Mouse (Mus musculus): ENCODE results near the gene Copz2.

The Copz2 gene

GRCm38 (mm10) chr11:96872441-96873379 lies 23.0 kb downstream of the Copz2 start:
- DNase-seq = no peak

- DNase-seq = no peak
Observed at GRCm38 (mm10) chr11:96873601-96874140, 24.0 kb downstream of the Copz2 start.

DNA sequence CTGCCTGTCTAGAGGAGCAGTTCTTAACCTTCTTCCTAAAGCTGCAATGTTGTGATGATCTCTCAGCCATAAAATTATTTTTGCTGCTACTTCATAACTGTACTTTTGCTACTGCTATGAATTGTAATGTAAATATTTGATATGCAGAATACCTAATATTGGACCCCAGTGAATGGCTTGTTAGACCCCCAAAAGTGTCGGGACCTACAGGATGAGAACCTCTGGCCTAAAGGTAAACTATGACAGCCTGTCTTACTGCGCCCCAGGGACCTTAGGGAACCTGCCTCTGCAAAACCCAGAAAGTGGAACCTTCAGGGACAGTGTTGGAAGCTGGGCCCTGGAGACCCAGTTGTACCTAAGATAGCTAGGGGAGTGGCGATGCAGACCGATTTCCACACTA lies 25.6 kb downstream of the Copz2 start:
- DNase-seq = no peak

- peak; percentile 60 for DNase-seq
Observed at GRCm38 (mm10) chr11:96875745-96876144, 26.1 kb downstream of the Copz2 start.

GRCm38 (mm10) chr11:96876300-96877040 lies 26.8 kb downstream of the Copz2 start:
- DNase-seq = no peak

DNA sequence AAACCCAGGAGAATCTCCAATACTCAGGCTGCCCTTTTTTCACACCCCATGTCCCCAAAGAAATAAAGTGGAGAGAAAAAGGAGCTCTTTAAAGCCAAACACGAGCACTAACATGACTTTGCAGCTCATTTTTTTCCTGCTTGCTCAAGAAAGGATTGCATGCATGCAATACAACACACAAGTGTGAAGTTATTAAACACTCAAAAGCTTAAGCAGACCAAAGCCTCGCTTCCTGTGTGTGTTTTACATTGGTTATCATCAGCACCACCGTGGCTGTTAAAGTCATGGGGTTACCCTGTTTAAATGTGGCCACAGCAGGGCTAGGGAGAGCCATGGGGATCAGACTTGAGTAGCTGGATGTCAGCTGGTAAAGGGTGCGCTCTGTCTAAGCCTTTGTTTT lies 27.4 kb downstream of the Copz2 start:
- DNase-seq = no peak

GRCm38 (mm10) chr11:96878715-96879114 lies 29.0 kb downstream of the Copz2 start:
- DNase-seq = no peak

DNA sequence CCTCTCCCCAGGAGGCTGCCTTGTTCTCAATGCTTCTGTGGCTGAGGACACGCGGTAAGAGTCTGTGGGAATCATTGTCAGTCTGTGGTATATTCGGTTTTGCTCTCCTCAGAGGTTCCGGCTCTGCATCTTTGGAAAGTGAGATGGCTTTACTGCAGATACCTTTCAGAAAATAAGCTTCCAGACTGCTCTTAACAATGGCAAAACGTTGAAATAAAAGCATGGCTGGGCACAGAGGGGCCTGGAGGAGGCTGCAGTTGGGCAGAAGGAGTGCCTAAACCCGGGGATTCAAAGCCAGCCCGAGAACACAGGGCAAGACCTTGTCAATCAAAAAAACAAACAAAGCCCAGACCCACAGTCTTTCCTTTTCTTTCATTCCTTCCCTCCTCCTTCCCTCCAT lies 29.7 kb downstream of the Copz2 start:
- DNase-seq = no peak

- DNase-seq = no peak
Observed at GRCm38 (mm10) chr11:96880296-96880695, 30.6 kb downstream of the Copz2 start.

DNA sequence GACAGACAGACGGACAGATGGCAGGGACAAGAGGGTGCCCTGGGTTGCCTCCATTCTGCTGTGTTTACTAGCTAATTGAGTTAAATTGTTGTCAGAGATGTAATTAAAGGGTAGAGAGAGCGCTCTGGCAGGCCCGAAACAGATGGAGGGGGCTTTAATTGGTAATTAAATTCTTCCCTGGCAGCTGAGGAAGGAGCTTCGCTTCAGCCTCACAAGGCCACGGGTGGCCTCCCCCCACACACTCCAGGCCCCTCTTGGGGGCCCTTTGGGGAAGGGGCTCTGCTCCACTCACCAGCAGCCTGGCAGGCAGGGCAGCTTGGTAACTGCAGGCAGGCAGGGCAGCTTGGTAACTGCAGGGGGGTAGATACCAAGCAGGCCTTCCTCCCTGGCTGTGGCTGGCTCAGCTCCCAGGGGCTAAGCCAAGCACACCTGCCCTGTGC lies 36.3 kb downstream of the Copz2 start:
- DNase-seq = no peak

DNA sequence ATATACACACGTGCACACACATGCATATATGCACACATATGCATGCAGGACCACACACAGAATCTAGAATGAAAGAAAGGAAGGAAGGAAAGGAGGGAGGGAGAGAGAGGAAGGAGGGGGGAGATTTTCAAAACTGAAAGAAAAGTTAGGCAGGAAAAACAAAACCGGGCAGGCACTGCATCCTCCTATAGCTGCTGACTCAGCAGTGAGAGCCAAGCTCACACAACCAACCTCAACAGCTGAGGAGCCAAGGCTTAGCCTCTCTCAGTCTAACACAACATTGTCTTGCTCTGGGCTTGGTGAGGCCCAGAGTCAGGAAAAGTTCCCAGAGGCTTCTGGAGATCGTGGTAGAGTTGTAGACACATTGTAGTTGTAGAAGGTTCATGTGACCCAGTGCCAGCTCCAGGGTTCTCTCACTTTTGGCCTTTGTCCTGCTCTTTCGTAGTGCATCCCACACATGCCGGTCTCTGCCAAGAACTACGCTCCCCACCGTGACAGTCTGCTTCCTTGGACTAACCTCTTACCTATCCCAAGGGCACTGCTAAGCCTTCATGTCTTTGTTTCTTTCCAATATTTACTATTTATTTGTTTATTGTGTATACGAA lies 37.4 kb downstream of the Copz2 start:
- peak; percentile 44 for DNase-seq

DNA sequence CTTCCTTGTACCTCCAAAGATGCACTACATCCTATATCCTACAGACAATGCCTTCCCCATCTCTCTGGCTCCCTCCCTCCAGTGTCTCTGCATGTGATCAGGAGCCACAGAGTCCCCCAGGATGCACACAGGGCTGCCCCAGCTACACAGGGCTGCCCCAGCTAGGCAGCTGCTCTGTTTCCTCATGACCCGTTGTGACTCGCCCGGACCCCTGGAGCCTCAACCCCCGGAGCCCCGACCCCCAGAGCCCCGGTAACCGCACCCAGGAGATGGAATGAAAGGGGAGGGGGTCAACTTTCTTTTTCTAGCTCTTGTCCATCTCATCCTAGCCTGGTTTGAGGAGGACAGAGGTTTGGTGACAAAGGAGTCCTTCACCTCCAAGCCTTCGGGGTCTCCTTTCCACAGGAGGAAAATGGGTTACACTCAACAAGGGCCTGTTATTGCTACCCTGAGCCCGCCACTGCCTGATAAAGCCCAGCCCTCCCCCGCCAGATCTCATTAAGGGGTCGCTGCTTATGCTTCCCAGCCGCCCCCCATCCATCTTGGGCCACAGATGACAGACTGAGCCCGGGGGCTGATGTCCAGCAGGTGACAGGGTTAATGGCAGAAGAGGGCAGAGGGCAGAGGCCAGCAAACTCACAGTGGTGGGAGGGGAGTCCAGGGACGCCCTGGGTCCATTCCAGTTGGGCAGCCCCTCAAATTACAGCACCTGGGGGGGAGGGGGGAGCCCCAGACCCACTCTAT lies 42.3 kb downstream of the Copz2 start:
- DNase-seq = no peak

DNA sequence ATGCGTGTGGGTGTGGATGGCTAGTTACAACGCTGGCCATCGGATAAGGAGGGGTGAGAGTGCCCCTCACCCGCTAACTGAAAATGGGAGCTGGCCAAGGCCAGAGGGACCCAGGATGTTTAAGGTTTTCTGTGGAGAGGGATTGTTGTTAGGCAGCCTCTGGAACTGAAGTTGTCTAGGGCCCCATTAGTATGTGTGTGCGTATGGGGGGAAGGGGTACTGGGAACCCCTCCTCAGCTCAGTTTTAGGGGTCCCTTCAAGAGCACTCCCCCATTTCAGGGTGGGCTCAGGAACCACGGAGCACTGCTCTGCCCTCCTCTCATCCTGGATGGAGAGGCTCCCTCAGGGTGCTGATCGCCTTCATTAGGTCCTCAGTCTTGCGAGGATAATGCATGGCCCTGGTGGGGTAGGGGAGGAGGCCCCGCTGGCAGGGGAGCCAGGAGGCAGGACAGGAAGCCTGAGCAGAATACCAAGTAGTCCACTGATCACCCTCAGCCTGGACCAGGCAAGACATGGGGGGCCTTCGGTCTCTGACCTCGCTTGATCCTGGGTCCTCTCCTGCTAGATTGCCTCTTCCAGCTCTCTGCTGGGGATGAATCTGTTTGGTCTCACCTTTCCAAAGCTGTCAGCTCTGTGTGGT lies 43.7 kb downstream of the Copz2 start:
- DNase-seq = no peak

GRCm38 (mm10) chr11:96895886-96896285 lies 46.2 kb downstream of the Copz2 start:
- DNase-seq = no peak

GRCm38 (mm10) chr11:96899449-96900306 lies 50.0 kb downstream of the Copz2 start:
- DNase-seq = no peak

DNA sequence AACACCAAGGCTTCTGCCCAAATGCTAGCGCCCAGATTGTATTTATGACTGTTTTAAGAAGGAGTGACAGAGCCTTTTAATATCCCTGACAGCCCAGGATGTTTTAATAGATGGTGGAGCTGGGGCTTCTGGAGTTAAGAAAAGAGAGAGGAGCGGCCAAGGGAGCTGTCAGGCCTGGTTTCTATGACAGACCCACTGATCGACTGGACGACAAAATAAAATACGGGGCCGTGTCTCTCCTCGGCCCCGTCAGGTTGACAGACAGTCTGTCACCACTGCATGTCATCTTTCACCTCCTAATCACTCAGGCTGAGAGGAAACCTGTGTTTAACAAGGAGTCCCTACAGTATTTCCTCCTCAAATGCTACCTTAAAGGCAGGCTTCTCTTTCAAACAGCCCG lies 51.7 kb downstream of the Copz2 start:
- no peak for DNase-seq

- peak; percentile 42 for DNase-seq
Observed at GRCm38 (mm10) chr11:96902639-96903635, 53.3 kb downstream of the Copz2 start.

- DNase-seq = no peak
Observed at GRCm38 (mm10) chr11:96906431-96907161, 56.9 kb downstream of the Copz2 start.

GRCm38 (mm10) chr11:96908594-96908993 lies 58.9 kb downstream of the Copz2 start:
- peak; percentile 19 for DNase-seq
